Mouse (Mus musculus): ENCODE data around the gene Cdkal1. TPM values are rescaled to one million over a fixed set of nuclear protein-coding genes. Genes with fewer than 3 reads are reported as not detected.

Cdkal1 gene
- polyA plus RNA-seq, 1 experiment from 2014 or later: 29.0 TPM

GRCm38 (mm10) chr13:29620826-29621225 lies 234.6 kb downstream of the Cdkal1 start:
- H3K27ac ChIP-seq (ENCODE audit: low read depth, low read length): peak overlapping the region; percentile 44; the same call in 1 of the 2 replicates
- no peaks in the 10 kb centered on the region for H3K27me3 ChIP-seq (ENCODE audit: control insufficient read depth, insufficient read depth, low read length)
- no peaks in the 10 kb centered on the region for H3K9me3 ChIP-seq (ENCODE audit: control insufficient read depth, low read length)
- ATAC-seq (ENCODE audit: low FRiP score): no peak
- DNase-seq (ENCODE audit: low spot score): no peak
- no peak overlapping the region for H3K9ac ChIP-seq (ENCODE audit: low read depth, low read length)
- no peak overlapping the region for H3K4me2 ChIP-seq (replicated peaks; ENCODE audit: low read depth, low read length)
- 70% methylated on average over 7 of the region's 7 CpGs for WGBS
- H3K4me3 ChIP-seq (ENCODE audit: low read depth, low read length): no peak overlapping the region
- no peaks in the 10 kb centered on the region for H3K36me3 ChIP-seq (ENCODE audit: control insufficient read depth, insufficient read depth, low read length)
- H3K4me1 ChIP-seq (replicated peaks; ENCODE audit: control insufficient read depth, insufficient read depth, low read length): no peaks in the 10 kb centered on the region

- Histone ChIP-seq H3K9ac (ENCODE audit: low read depth, low read length) (no peak overlapping the region), H3K27me3 (ENCODE audit: control insufficient read depth, insufficient read depth, low read length) (no peaks in the 10 kb centered on the region), H3K4me3 (ENCODE audit: low read depth, low read length) (no peak overlapping the region), H3K36me3 (ENCODE audit: control insufficient read depth, insufficient read depth, low read length) (no peaks in the 10 kb centered on the region), H3K27ac (ENCODE audit: low read depth, low read length) (no peak overlapping the region), H3K4me2 (replicated peaks; ENCODE audit: low read depth, low read length) (no peak overlapping the region), H3K4me1 (replicated peaks; ENCODE audit: control insufficient read depth, insufficient read depth, low read length) (no peaks in the 10 kb centered on the region), H3K9me3 (ENCODE audit: control insufficient read depth, low read length) (no peaks in the 10 kb centered on the region)
- WGBS: 81% methylated on average over 3 of the region's 3 CpGs
- DNase-seq (ENCODE audit: low spot score): no peak
- no peak for ATAC-seq (ENCODE audit: low FRiP score)
Observed at GRCm38 (mm10) chr13:29616654-29617171, 238.8 kb downstream of the Cdkal1 start.

GRCm38 (mm10) chr13:29615987-29616386 lies 239.5 kb downstream of the Cdkal1 start:
- H3K9ac ChIP-seq (ENCODE audit: low read depth, low read length): no peak overlapping the region
- H3K9me3 ChIP-seq (ENCODE audit: control insufficient read depth, low read length): no peaks in the 10 kb centered on the region
- DNase-seq (ENCODE audit: low spot score): no peak
- no peaks in the 10 kb centered on the region for H3K4me1 ChIP-seq (replicated peaks; ENCODE audit: control insufficient read depth, insufficient read depth, low read length)
- ATAC-seq (ENCODE audit: low FRiP score): no peak
- 90% methylated on average over 3 of the region's 3 CpGs for WGBS
- H3K36me3 ChIP-seq (ENCODE audit: control insufficient read depth, insufficient read depth, low read length): no peaks in the 10 kb centered on the region
- no peak overlapping the region for H3K4me2 ChIP-seq (replicated peaks; ENCODE audit: low read depth, low read length)
- no peaks in the 10 kb centered on the region for H3K27me3 ChIP-seq (ENCODE audit: control insufficient read depth, insufficient read depth, low read length)
- no peak overlapping the region for H3K4me3 ChIP-seq (ENCODE audit: low read depth, low read length)
- H3K27ac ChIP-seq (ENCODE audit: low read depth, low read length): no peak overlapping the region

GRCm38 (mm10) chr13:29615081-29615480 lies 240.4 kb downstream of the Cdkal1 start:
- Histone ChIP-seq H3K4me1 (replicated peaks; ENCODE audit: control insufficient read depth, insufficient read depth, low read length) (no peaks in the 10 kb centered on the region), H3K4me2 (replicated peaks; ENCODE audit: low read depth, low read length) (no peak overlapping the region), H3K27ac (ENCODE audit: low read depth, low read length) (no peak overlapping the region), H3K27me3 (ENCODE audit: control insufficient read depth, insufficient read depth, low read length) (no peaks in the 10 kb centered on the region), H3K4me3 (ENCODE audit: low read depth, low read length) (no peak overlapping the region), H3K36me3 (ENCODE audit: control insufficient read depth, insufficient read depth, low read length) (no peaks in the 10 kb centered on the region), H3K9ac (ENCODE audit: low read depth, low read length) (no peak overlapping the region), H3K9me3 (ENCODE audit: control insufficient read depth, low read length) (no peaks in the 10 kb centered on the region)
- no peak for ATAC-seq (ENCODE audit: low FRiP score)
- no peak for DNase-seq (ENCODE audit: low spot score)
- 82% methylated on average over 7 of the region's 7 CpGs for WGBS

GRCm38 (mm10) chr13:29610051-29610931 lies 245.2 kb downstream of the Cdkal1 start:
- Histone ChIP-seq H3K27me3 (ENCODE audit: control insufficient read depth, insufficient read depth, low read length) (no peaks in the 10 kb centered on the region), H3K36me3 (ENCODE audit: control insufficient read depth, insufficient read depth, low read length) (no peaks in the 10 kb centered on the region), H3K4me2 (replicated peaks; ENCODE audit: low read depth, low read length) (no peak overlapping the region), H3K4me3 (ENCODE audit: low read depth, low read length) (no peak overlapping the region), H3K27ac (ENCODE audit: low read depth, low read length) (peak overlapping the region; percentile 71), H3K4me1 (replicated peaks; ENCODE audit: control insufficient read depth, insufficient read depth, low read length) (no peaks in the 10 kb centered on the region), H3K9ac (ENCODE audit: low read depth, low read length) (no peak overlapping the region), H3K9me3 (ENCODE audit: control insufficient read depth, low read length) (no peaks in the 10 kb centered on the region)
- ATAC-seq (ENCODE audit: low FRiP score): peak; percentile 90
- 21% methylated on average over 13 of the region's 13 CpGs for WGBS
- peak; percentile 61 for DNase-seq (ENCODE audit: low spot score)

GRCm38 (mm10) chr13:29609441-29609840 lies 246.0 kb downstream of the Cdkal1 start:
- no peak overlapping the region for H3K4me3 ChIP-seq (ENCODE audit: low read depth, low read length)
- no peaks in the 10 kb centered on the region for H3K9me3 ChIP-seq (ENCODE audit: control insufficient read depth, low read length)
- WGBS: 76% methylated on average over 5 of the region's 5 CpGs
- H3K27ac ChIP-seq (ENCODE audit: low read depth, low read length): peak overlapping the region; percentile 31
- DNase-seq (ENCODE audit: low spot score) (no peak), ATAC-seq (ENCODE audit: low FRiP score) (no peak)
- no peak overlapping the region for H3K9ac ChIP-seq (ENCODE audit: low read depth, low read length)
- H3K4me2 ChIP-seq (replicated peaks; ENCODE audit: low read depth, low read length): no peak overlapping the region
- no peaks in the 10 kb centered on the region for H3K4me1 ChIP-seq (replicated peaks; ENCODE audit: control insufficient read depth, insufficient read depth, low read length)
- H3K36me3 ChIP-seq (ENCODE audit: control insufficient read depth, insufficient read depth, low read length): no peaks in the 10 kb centered on the region
- no peaks in the 10 kb centered on the region for H3K27me3 ChIP-seq (ENCODE audit: control insufficient read depth, insufficient read depth, low read length)

GRCm38 (mm10) chr13:29604241-29604640 lies 251.2 kb downstream of the Cdkal1 start:
- Histone ChIP-seq H3K9me3 (ENCODE audit: control insufficient read depth, low read length) (no peaks in the 10 kb centered on the region), H3K4me2 (replicated peaks; ENCODE audit: low read depth, low read length) (no peak overlapping the region), H3K9ac (ENCODE audit: low read depth, low read length) (no peak overlapping the region), H3K27me3 (ENCODE audit: control insufficient read depth, insufficient read depth, low read length) (no peaks in the 10 kb centered on the region), H3K4me3 (ENCODE audit: low read depth, low read length) (no peak overlapping the region), H3K4me1 (replicated peaks; ENCODE audit: control insufficient read depth, insufficient read depth, low read length) (no peaks in the 10 kb centered on the region), H3K27ac (ENCODE audit: low read depth, low read length) (no peak overlapping the region), H3K36me3 (ENCODE audit: control insufficient read depth, insufficient read depth, low read length) (no peaks in the 10 kb centered on the region)
- ATAC-seq (ENCODE audit: low FRiP score) (peak; percentile 75; the same call in 1 of the 2 replicates), DNase-seq (ENCODE audit: low spot score) (peak; percentile 81)
- 26% methylated on average over 6 of the region's 7 CpGs for WGBS

GRCm38 (mm10) chr13:29603597-29603996 lies 251.9 kb downstream of the Cdkal1 start:
- 68% methylated on average over 6 of the region's 6 CpGs for WGBS
- Histone ChIP-seq H3K4me1 (replicated peaks; ENCODE audit: control insufficient read depth, insufficient read depth, low read length) (no peaks in the 10 kb centered on the region), H3K4me3 (ENCODE audit: low read depth, low read length) (no peak overlapping the region), H3K9me3 (ENCODE audit: control insufficient read depth, low read length) (no peaks in the 10 kb centered on the region), H3K4me2 (replicated peaks; ENCODE audit: low read depth, low read length) (no peak overlapping the region), H3K36me3 (ENCODE audit: control insufficient read depth, insufficient read depth, low read length) (no peaks in the 10 kb centered on the region), H3K27me3 (ENCODE audit: control insufficient read depth, insufficient read depth, low read length) (no peaks in the 10 kb centered on the region), H3K9ac (ENCODE audit: low read depth, low read length) (no peak overlapping the region), H3K27ac (ENCODE audit: low read depth, low read length) (no peak overlapping the region)
- ATAC-seq (ENCODE audit: low FRiP score) (no peak), DNase-seq (ENCODE audit: low spot score) (no peak)

- 85% methylated on average over 2 of the region's 2 CpGs for WGBS
- no peak for ATAC-seq (ENCODE audit: low FRiP score)
- no peak for DNase-seq (ENCODE audit: low spot score)
- H3K4me2 ChIP-seq (replicated peaks; ENCODE audit: low read depth, low read length): no peak overlapping the region
- H3K36me3 ChIP-seq (ENCODE audit: control insufficient read depth, insufficient read depth, low read length): no peaks in the 10 kb centered on the region
- H3K9ac ChIP-seq (ENCODE audit: low read depth, low read length): no peak overlapping the region
- no peaks in the 10 kb centered on the region for H3K9me3 ChIP-seq (ENCODE audit: control insufficient read depth, low read length)
- H3K27me3 ChIP-seq (ENCODE audit: control insufficient read depth, insufficient read depth, low read length): no peaks in the 10 kb centered on the region
- no peak overlapping the region for H3K27ac ChIP-seq (ENCODE audit: low read depth, low read length)
- H3K4me3 ChIP-seq (ENCODE audit: low read depth, low read length): no peak overlapping the region
- H3K4me1 ChIP-seq (replicated peaks; ENCODE audit: control insufficient read depth, insufficient read depth, low read length): no peaks in the 10 kb centered on the region
Observed at GRCm38 (mm10) chr13:29601033-29601432, 254.4 kb downstream of the Cdkal1 start.

Measured in hindbrain, embryonic 11.5 days (tissue).